Mouse (Mus musculus) adrenal gland, adult 2 months (tissue): Measurements from ENCODE around the gene Olfr968. TPM values are rescaled to one million over a fixed set of nuclear protein-coding genes. Genes with fewer than 3 reads are reported as not detected.

Source experiments
- DNase-seq: peaks from one replicate; pipeline ENCODE4 v3.0.0; 2021
- long read RNA-seq: library from polyadenylated mRNA; stranded (forward); transcript quantifications from one replicate; pipeline ENCODE4 v2.0.0, GENCODE M21; 2021
- polyA plus RNA-seq: library from polyadenylated mRNA; depleted of rRNA; stranded (reverse); fragments of >200 nt; gene quantifications from 2 replicates; pipeline ENCODE4 v1.2.3, GENCODE M21; 2012; rRNA removed
- total RNA-seq, 2 experiments: library from RNA; stranded (reverse); gene quantifications; 2 replicates each; pipeline ENCODE4 v1.2.3; 2021

Olfr968 gene
- not detected for total RNA-seq
- polyA plus RNA-seq = not detected in 2 replicates
- long read RNA-seq = 0 reads

DNA sequence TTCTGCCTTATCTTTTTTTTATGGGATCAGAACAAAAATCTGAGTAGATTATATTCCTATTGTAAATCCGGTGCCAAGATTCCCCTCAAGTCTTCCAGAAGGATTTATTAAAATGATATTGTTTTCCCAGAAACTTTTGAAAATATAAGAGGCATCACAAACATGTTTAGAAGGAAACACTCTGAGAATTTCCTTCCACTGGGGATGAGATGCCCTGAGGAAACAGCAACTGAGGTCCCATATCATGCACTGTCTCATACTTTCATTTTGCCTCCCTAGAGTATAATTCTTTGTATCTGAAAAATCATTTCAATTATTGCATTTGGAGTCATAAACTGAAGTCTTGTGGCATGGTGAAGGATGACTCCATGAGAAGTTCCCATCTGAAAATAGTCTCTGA, at the start of gene Olfr968:
TSS of gene Olfr968 (minus strand) at position 101 of the 400 bp plus-strand sequence.
- DNase-seq = no peak

DNA sequence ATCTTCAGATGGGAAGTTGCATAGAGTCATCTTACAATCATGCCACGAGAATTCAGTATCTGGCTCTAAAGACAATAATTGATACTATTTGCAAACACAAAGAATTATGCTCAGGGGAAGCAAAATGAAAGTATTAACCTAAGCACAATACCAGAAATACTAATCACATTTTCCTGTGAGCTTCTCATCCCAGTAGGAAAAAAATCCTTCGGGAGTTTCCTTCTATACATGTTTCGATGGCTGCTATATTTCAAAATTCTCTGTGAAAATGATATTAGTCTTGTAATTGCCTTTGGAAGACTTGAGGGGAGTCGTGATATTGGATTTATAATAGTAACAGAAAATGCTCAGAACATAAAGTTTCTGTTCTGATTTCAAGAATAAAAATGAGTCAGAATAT, 25.5 kb upstream of the Olfr968 start, which contains the start of gene Olfr970:
TSS of gene Olfr970 (plus strand) at position 301 of the 400 bp plus-strand sequence.
- DNase-seq = no peak

DNA sequence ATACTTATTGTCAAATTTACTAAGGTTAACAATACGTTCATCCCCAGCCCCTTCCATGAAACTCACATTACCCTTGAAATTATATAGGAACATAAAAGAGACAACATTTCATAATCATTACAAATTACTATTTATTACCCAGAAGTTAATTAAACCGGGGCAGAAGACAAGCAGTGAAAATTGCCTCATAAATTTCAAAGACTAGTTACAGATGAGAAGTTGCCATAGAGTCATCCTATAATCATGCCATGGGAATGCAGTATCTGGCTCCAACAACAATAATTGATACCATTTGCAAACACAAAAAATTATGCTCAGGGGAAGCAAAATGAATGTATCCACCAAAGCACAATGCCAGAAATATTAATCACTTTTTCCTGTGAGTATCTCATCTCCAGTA, 7.5 kb upstream of the Olfr968 start, which contains the start of gene Olfr969:
TSS of gene Olfr969 (plus strand) at position 388 of the 400 bp plus-strand sequence.
- DNase-seq = no peak

DNA sequence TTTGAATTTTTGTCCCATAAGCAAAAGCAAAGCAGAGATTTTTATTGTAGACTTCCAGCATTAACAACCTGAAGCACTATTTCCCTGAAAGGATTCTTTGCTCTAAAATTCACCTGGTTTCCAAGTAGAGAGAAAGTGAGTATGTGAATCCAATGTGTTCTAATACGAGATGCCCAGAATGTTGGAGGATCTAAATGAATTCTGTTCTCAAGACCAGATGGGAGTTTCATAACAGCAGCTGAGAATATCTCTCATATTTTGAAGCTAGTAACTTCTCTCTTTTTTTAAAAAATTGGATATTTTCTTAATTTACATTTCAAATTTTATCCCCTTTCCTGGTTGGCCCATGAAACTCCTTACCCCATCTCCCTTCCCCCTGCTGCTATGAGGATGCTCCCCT, 36.6 kb downstream of the Olfr968 start:
- no peak for DNase-seq

DNA sequence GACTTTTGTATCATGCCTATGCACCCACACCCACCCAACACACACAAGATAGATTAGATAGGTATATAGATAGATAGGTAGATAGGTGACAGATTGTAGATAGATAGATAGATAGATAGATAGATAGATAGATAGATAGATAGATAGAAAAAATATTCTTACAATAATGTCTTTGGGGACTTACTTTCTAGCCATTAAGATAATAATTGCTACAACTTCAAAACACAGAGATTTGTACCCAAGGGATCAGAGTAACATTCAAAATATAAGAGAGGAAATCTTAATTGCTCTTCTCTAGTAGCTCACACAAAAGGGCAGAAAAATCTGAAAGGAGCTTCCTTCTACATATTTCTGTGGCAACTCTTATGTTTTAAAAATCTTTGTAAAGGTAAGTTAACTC, 37.1 kb downstream of the Olfr968 start, which contains the start of gene Olfr967:
TSS of gene Olfr967 (plus strand) at position 301 of the 400 bp plus-strand sequence.
- DNase-seq = no peak

DNA sequence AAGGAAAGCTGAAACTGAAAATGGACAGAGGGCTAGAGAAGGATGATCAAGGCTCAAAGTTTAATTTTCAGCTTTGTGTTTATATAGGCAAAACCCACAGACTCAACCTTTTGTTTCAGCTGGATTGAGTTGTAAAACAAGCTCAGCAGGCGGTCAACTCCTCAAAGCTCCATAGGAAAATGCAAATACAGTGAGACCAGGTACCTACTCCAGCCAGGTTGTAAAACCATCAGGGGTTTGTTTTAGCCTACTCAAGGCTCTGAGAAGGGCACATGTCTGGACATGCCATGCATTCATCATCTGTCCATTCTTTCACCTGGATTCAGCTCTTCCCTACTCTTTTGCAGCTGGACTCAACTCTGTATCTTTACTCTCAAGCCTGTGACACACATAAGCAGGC, 42.3 kb downstream of the Olfr968 start:
- DNase-seq = no peak

DNA sequence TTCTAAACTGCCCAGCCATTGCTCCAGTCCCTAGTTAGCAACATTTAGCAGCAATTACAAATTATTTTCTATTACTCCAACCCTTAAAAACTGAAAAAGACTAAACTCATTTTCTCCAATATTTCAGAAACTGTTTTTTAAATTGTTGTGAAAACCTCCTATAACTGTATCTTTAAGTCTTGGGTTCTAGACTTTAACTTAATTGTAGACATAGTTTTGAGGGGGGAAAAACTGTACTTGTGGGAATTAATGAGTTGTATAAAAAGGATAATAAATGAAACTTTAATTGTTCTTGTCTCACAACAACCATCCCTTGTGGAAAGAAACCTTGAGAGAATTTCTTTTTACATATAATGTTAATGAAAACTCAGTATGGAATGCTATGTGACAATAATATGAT, 52.4 kb downstream of the Olfr968 start, which contains the start of gene Olfr150:
TSS of gene Olfr150 (plus strand) at position 301 of the 400 bp plus-strand sequence.
- no peak for DNase-seq

Other genes with a start within 250 kb of the Olfr968 start
- gene Olfr958, start 229.2 kb downstream of the Olfr968 start, total RNA-seq = not detected
- not detected in 2 replicates for gene Olfr958, start 229.2 kb downstream of the Olfr968 start, polyA plus RNA-seq
- not detected for gene Olfr959, start 207.7 kb downstream of the Olfr968 start, total RNA-seq
- not detected in 2 replicates for gene Olfr959, start 207.7 kb downstream of the Olfr968 start, polyA plus RNA-seq
- 10 to 100 TPM in 1 of 2 experiments, 1 to 10 TPM in 1; 9.0 to 12.1 TPM for gene AW551984, start 178.8 kb downstream of the Olfr968 start, total RNA-seq
- 9.0 and 15.0 TPM in 2 replicates for gene AW551984, start 178.8 kb downstream of the Olfr968 start, polyA plus RNA-seq
- not detected for gene Olfr148, start 172.6 kb downstream of the Olfr968 start, total RNA-seq
- gene Olfr148, start 172.6 kb downstream of the Olfr968 start, polyA plus RNA-seq = not detected in 2 replicates
- not detected for gene Olfr960, start 161.9 kb downstream of the Olfr968 start, total RNA-seq
- gene Olfr960, start 161.9 kb downstream of the Olfr968 start, polyA plus RNA-seq = not detected in 2 replicates
- not detected for gene Olfr961, start 138.2 kb downstream of the Olfr968 start, total RNA-seq
- gene Olfr961, start 138.2 kb downstream of the Olfr968 start, polyA plus RNA-seq = not detected in 2 replicates
- not detected for gene Olfr963, start 116.0 kb downstream of the Olfr968 start, total RNA-seq
- not detected in 2 replicates for gene Olfr963, start 116.0 kb downstream of the Olfr968 start, polyA plus RNA-seq
- not detected for gene Olfr149, start 76.1 kb downstream of the Olfr968 start, total RNA-seq
- gene Olfr149, start 76.1 kb downstream of the Olfr968 start, polyA plus RNA-seq = not detected in 2 replicates
- not detected for gene Olfr965, start 71.9 kb downstream of the Olfr968 start, total RNA-seq
- gene Olfr965, start 71.9 kb downstream of the Olfr968 start, polyA plus RNA-seq = not detected in 2 replicates
- gene Olfr150, start 52.3 kb downstream of the Olfr968 start, total RNA-seq = not detected
- gene Olfr150, start 52.3 kb downstream of the Olfr968 start, polyA plus RNA-seq = not detected in 2 replicates
- gene Olfr967, start 37.0 kb downstream of the Olfr968 start, total RNA-seq = not detected
- not detected in 2 replicates for gene Olfr967, start 37.0 kb downstream of the Olfr968 start, polyA plus RNA-seq
- gene Olfr969, start 7.7 kb upstream of the Olfr968 start, total RNA-seq = not detected
- not detected in 2 replicates for gene Olfr969, start 7.7 kb upstream of the Olfr968 start, polyA plus RNA-seq
- gene Olfr970, start 25.6 kb upstream of the Olfr968 start, total RNA-seq = not detected
- gene Olfr970, start 25.6 kb upstream of the Olfr968 start, polyA plus RNA-seq = not detected in 2 replicates
- gene Olfr971, start 53.6 kb upstream of the Olfr968 start, total RNA-seq = not detected
- gene Olfr971, start 53.6 kb upstream of the Olfr968 start, polyA plus RNA-seq = not detected in 2 replicates
- gene Olfr972, start 83.2 kb upstream of the Olfr968 start, total RNA-seq = not detected
- not detected in 2 replicates for gene Olfr972, start 83.2 kb upstream of the Olfr968 start, polyA plus RNA-seq
- not detected for gene Olfr229, start 124.1 kb upstream of the Olfr968 start, total RNA-seq
- not detected in 2 replicates for gene Olfr229, start 124.1 kb upstream of the Olfr968 start, polyA plus RNA-seq
- gene Olfr974, start 154.2 kb upstream of the Olfr968 start, total RNA-seq = not detected
- not detected in 2 replicates for gene Olfr974, start 154.2 kb upstream of the Olfr968 start, polyA plus RNA-seq
- under 1 TPM in 1 of 2 experiments, not detected in 1; 0.10 TPM for gene Olfr975, start 168.8 kb upstream of the Olfr968 start, total RNA-seq
- not detected in 2 replicates for gene Olfr975, start 168.8 kb upstream of the Olfr968 start, polyA plus RNA-seq
- not detected for gene Olfr976, start 177.9 kb upstream of the Olfr968 start, total RNA-seq
- gene Olfr976, start 177.9 kb upstream of the Olfr968 start, polyA plus RNA-seq = not detected in 2 replicates
- gene Olfr978, start 208.9 kb upstream of the Olfr968 start, total RNA-seq = not detected
- gene Olfr978, start 208.9 kb upstream of the Olfr968 start, polyA plus RNA-seq = not detected in 2 replicates
- gene Olfr979, start 220.2 kb upstream of the Olfr968 start, total RNA-seq = not detected
- gene Olfr979, start 220.2 kb upstream of the Olfr968 start, polyA plus RNA-seq = not detected in 2 replicates
- not detected for gene Olfr980, start 226.3 kb upstream of the Olfr968 start, total RNA-seq
- not detected in 2 replicates for gene Olfr980, start 226.3 kb upstream of the Olfr968 start, polyA plus RNA-seq
- gene Olfr981, start 238.2 kb upstream of the Olfr968 start, total RNA-seq = not detected
- not detected in 2 replicates for gene Olfr981, start 238.2 kb upstream of the Olfr968 start, polyA plus RNA-seq